Mouse (Mus musculus): ENCODE measurements around the gene Cped1. TPM values are rescaled to one million over a fixed set of nuclear protein-coding genes. Genes with fewer than 3 reads are reported as not detected.
A peak's percentile ranks its signal among the peaks of the same experiment; 100 is the strongest.

Gene Cped1
- polyA plus RNA-seq, 1 experiment from 2014 or later, result 11.0 TPM

DNA sequence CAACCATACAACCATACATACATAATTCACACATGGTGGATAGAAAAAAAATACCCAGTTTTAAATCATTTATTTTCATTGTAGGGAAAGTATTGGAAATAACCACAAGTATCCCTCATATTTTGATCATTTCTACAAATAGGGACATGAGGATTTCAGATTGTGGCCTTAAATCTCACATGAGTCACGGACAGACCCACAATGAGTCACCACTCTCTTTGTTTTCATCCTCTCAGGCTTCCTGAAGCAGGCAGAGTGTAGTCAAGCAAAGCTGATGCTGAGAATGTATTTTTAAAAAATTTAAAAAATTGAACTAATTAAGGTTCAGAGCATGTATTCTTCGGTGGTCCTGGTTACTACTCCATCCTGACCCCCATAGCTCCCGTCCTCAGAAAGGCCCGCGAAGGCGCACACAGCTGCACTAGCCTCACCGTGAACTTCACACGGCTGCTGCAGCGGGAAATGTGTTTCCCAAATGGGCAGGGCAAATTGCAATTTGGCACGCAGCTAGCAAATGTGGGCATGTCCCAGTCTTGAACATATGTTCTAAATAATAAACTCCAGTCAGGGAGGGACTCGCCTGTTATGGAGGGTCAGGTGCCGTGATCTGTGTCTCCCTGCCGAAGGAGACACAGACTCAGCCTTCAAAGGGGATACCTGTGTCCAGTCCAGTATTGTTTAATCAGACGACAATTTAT is 230.7 kb downstream of the Cped1 start:
- Histone ChIP-seq H3K4me3 (ENCODE audit: low read depth, low read length) (no peak overlapping the region), H3K27me3 (replicated peaks; ENCODE audit: control insufficient read depth, insufficient read depth, low read length) (no peaks in the 10 kb centered on the region), H3K4me2 (replicated peaks; ENCODE audit: low read depth) (no peak overlapping the region), H3K4me1 (replicated peaks; ENCODE audit: control insufficient read depth, insufficient read depth, low read length) (no peaks in the 10 kb centered on the region), H3K9me3 (ENCODE audit: control insufficient read depth) (no peaks in the 10 kb centered on the region), H3K36me3 (ENCODE audit: control insufficient read depth, insufficient read depth) (no peaks in the 10 kb centered on the region), H3K27ac (ENCODE audit: low read depth, low read length) (no peak overlapping the region), H3K9ac (ENCODE audit: low read depth, low read length) (no peak overlapping the region)
- ATAC-seq, result no peak
- TF ChIP-seq CTCF (IDR thresholded peaks at IDR 0.05; ENCODE audit: low read depth), result no peak
- 77% methylated on average over 14 of the region's 14 CpGs for WGBS

DNA sequence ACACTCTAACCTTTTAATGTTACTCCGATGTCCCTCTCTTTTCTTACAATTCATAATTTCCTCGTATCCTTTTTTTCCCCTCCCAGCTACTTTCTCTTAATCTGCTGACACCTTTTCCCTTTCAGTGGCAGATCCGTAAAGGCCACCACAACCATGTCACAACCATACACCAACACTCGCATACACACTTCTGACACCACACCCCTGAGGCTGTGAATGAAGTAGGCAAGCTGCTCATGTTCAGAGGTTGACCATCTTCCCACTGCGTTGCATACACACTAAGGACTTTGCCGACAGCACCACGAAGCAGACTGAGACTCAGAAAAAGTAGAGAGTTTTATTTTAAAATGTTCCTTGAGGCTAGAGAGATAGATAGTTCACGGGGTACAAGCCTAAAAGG is 235.4 kb downstream of the Cped1 start:
- TF ChIP-seq CTCF (IDR thresholded peaks at IDR 0.05; ENCODE audit: low read depth), result no peak
- no peak for ATAC-seq
- Histone ChIP-seq H3K4me2 (replicated peaks; ENCODE audit: low read depth) (no peak overlapping the region), H3K4me1 (replicated peaks; ENCODE audit: control insufficient read depth, insufficient read depth, low read length) (no peaks in the 10 kb centered on the region), H3K9me3 (ENCODE audit: control insufficient read depth) (no peaks in the 10 kb centered on the region), H3K27ac (ENCODE audit: low read depth, low read length) (no peak overlapping the region), H3K36me3 (ENCODE audit: control insufficient read depth, insufficient read depth) (no peaks in the 10 kb centered on the region), H3K4me3 (ENCODE audit: low read depth, low read length) (no peak overlapping the region), H3K27me3 (replicated peaks; ENCODE audit: control insufficient read depth, insufficient read depth, low read length) (no peaks in the 10 kb centered on the region), H3K9ac (ENCODE audit: low read depth, low read length) (no peak overlapping the region)
- WGBS, result 90% methylated on average over 8 of the region's 8 CpGs

DNA sequence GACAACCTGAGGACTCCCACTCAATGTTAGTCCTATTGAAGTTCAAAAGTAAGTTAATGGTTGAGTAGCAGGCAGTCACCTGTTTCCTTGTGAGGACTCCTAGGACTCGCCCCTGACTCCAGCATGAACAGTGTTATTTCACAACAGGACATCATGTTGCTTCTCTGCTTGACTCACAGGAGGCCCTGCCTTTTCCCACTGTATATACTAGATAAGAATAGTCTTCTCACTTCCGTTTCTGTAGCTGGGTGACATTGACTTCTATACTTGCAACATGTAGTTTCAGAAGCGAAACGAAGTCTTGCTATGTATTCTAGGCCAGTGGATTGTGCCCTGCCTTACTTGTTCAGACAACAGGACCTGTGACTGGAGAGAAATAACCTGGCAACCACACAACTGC is 236.4 kb downstream of the Cped1 start:
- peak; percentile 94 for ATAC-seq
- H3K36me3 ChIP-seq (ENCODE audit: control insufficient read depth, insufficient read depth), result no peaks in the 10 kb centered on the region
- no peaks in the 10 kb centered on the region for H3K4me1 ChIP-seq (replicated peaks; ENCODE audit: control insufficient read depth, insufficient read depth, low read length)
- no peak overlapping the region for H3K4me2 ChIP-seq (replicated peaks; ENCODE audit: low read depth)
- no peak overlapping the region for H3K9ac ChIP-seq (ENCODE audit: low read depth, low read length)
- no peaks in the 10 kb centered on the region for H3K9me3 ChIP-seq (ENCODE audit: control insufficient read depth)
- no peak overlapping the region for H3K4me3 ChIP-seq (ENCODE audit: low read depth, low read length)
- TF ChIP-seq CTCF (IDR thresholded peaks at IDR 0.05; ENCODE audit: low read depth), result no peak
- H3K27me3 ChIP-seq (replicated peaks; ENCODE audit: control insufficient read depth, insufficient read depth, low read length), result no peaks in the 10 kb centered on the region
- 64% methylated on average over 4 of the region's 4 CpGs for WGBS
- H3K27ac ChIP-seq (ENCODE audit: low read depth, low read length), result no peak overlapping the region

DNA sequence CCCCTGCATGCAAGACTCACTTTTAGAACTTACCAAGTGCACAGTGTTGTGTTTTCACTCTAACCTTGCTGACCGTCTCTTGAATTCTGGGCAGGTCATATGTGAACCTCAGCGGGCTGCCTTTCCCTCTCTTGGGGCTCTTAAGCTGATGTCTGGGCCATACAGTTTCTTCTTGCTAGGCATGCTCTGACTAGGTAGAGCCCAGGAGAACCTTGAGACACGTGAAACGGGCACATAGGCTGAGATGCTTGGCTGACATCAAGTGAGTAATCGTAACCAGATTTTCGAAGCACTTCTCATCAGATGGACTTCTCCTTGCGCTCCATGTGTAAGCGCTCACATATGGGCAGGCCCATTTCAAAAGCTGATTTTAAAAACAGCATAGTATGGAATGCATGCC is 237.2 kb downstream of the Cped1 start:
- Histone ChIP-seq H3K4me3 (ENCODE audit: low read depth, low read length) (no peak overlapping the region), H3K4me2 (replicated peaks; ENCODE audit: low read depth) (no peak overlapping the region), H3K36me3 (ENCODE audit: control insufficient read depth, insufficient read depth) (no peaks in the 10 kb centered on the region), H3K27ac (ENCODE audit: low read depth, low read length) (no peak overlapping the region), H3K9ac (ENCODE audit: low read depth, low read length) (no peak overlapping the region), H3K27me3 (replicated peaks; ENCODE audit: control insufficient read depth, insufficient read depth, low read length) (no peaks in the 10 kb centered on the region), H3K4me1 (replicated peaks; ENCODE audit: control insufficient read depth, insufficient read depth, low read length) (no peaks in the 10 kb centered on the region), H3K9me3 (ENCODE audit: control insufficient read depth) (no peaks in the 10 kb centered on the region)
- WGBS, result 86% methylated on average over 8 of the region's 8 CpGs
- ATAC-seq, result no peak
- no peak for TF ChIP-seq CTCF (IDR thresholded peaks at IDR 0.05; ENCODE audit: low read depth)

DNA sequence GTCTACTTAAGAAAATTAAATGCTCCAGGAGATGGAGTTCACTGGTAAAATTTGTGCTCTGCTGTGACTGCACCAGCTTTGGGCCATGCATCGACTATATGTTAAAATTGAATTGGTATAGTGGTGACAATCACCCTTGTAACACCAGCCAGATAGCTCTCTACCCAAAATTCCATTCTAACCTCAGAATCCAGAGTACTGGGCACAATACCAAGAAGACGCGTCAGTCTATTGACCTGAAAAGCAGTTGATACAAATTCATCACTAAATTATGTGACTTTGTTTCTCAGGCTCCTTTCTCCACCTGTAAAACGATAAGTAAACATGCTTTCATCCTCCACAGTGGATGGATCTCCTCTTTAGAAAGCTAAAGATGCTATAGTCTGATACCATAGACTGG is 238.6 kb downstream of the Cped1 start:
- H3K36me3 ChIP-seq (ENCODE audit: control insufficient read depth, insufficient read depth), result no peaks in the 10 kb centered on the region
- H3K4me2 ChIP-seq (replicated peaks; ENCODE audit: low read depth), result no peak overlapping the region
- H3K27ac ChIP-seq (ENCODE audit: low read depth, low read length), result no peak overlapping the region
- H3K9ac ChIP-seq (ENCODE audit: low read depth, low read length), result no peak overlapping the region
- H3K27me3 ChIP-seq (replicated peaks; ENCODE audit: control insufficient read depth, insufficient read depth, low read length), result no peaks in the 10 kb centered on the region
- 94% methylated on average over 4 of the region's 4 CpGs for WGBS
- TF ChIP-seq CTCF (IDR thresholded peaks at IDR 0.05; ENCODE audit: low read depth), result no peak
- no peak for ATAC-seq
- H3K4me3 ChIP-seq (ENCODE audit: low read depth, low read length), result no peak overlapping the region
- H3K4me1 ChIP-seq (replicated peaks; ENCODE audit: control insufficient read depth, insufficient read depth, low read length), result no peaks in the 10 kb centered on the region
- H3K9me3 ChIP-seq (ENCODE audit: control insufficient read depth), result no peaks in the 10 kb centered on the region

DNA sequence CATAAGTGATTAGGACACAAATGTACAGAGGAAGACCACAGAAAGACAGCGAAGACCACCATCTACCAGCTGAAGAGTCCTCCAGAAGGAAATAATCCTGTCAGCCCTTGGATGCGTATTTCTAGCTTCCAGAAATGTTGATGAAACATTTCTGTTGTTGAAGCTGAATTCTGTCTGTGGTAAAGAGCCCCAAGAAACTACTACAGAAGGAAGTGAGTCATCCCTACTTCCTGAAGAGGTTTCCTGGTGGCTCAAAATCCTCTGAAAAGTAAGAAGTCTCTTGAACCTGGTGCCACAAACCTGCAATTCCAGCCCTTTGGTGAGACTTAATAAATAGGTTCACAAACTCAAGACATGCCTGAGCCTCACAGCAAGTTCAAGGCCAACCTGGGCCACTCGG is 245.5 kb downstream of the Cped1 start:
- no peaks in the 10 kb centered on the region for H3K9me3 ChIP-seq (ENCODE audit: control insufficient read depth)
- TF ChIP-seq CTCF (IDR thresholded peaks at IDR 0.05; ENCODE audit: low read depth), result no peak
- H3K4me1 ChIP-seq (replicated peaks; ENCODE audit: control insufficient read depth, insufficient read depth, low read length), result no peaks in the 10 kb centered on the region
- H3K27ac ChIP-seq (ENCODE audit: low read depth, low read length), result no peak overlapping the region
- ATAC-seq, result no peak
- no peak overlapping the region for H3K4me2 ChIP-seq (replicated peaks; ENCODE audit: low read depth)
- H3K9ac ChIP-seq (ENCODE audit: low read depth, low read length), result no peak overlapping the region
- H3K4me3 ChIP-seq (ENCODE audit: low read depth, low read length), result no peak overlapping the region
- H3K27me3 ChIP-seq (replicated peaks; ENCODE audit: control insufficient read depth, insufficient read depth, low read length), result no peaks in the 10 kb centered on the region
- no peaks in the 10 kb centered on the region for H3K36me3 ChIP-seq (ENCODE audit: control insufficient read depth, insufficient read depth)
- WGBS, result 85% methylated on average over 3 of the region's 3 CpGs

DNA sequence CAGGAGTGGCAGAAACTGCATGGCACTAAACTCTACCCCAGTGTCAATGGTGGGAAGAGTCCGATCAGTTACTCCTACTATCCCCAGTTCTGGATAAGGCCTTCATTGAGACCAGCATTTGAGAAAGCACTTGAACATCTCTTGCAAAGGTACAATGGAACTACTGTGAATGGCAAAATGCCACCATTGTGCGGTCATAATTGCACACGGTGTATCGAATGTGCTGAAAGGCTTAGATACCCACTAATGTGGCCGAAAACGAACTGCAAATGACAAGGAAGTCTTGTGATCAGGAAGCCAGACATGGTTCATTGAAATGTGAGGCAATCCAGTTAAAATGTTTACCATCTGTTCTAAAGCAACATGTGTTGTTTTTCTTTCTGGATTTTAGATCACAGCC is 247.8 kb downstream of the Cped1 start:
- Histone ChIP-seq H3K9ac (ENCODE audit: low read depth, low read length) (no peak overlapping the region), H3K27me3 (replicated peaks; ENCODE audit: control insufficient read depth, insufficient read depth, low read length) (no peaks in the 10 kb centered on the region), H3K4me3 (ENCODE audit: low read depth, low read length) (no peak overlapping the region), H3K27ac (ENCODE audit: low read depth, low read length) (no peak overlapping the region), H3K9me3 (ENCODE audit: control insufficient read depth) (no peaks in the 10 kb centered on the region), H3K4me1 (replicated peaks; ENCODE audit: control insufficient read depth, insufficient read depth, low read length) (no peaks in the 10 kb centered on the region), H3K4me2 (replicated peaks; ENCODE audit: low read depth) (no peak overlapping the region), H3K36me3 (ENCODE audit: control insufficient read depth, insufficient read depth) (no peaks in the 10 kb centered on the region)
- TF ChIP-seq CTCF (IDR thresholded peaks at IDR 0.05; ENCODE audit: low read depth), result no peak
- no peak for ATAC-seq
- WGBS, result 86% methylated on average over 6 of the region's 6 CpGs

Measured in intestine, postnatal 0 days (tissue).